Mouse (Mus musculus): ENCODE measurements around the gene Sik2.

GRCm38 (mm10) chr9:50856341-50857081 lies 152.4 kb downstream of the Sik2 start:
- TF ChIP-seq POLR2A (IDR thresholded peaks at IDR 0.05; ENCODE audit: low read depth, low read length) (peak; percentile 54), CTCF (IDR thresholded peaks at IDR 0.05; ENCODE audit: extremely low read depth, insufficient read depth, insufficient read length, insufficient replicate concordance) (no peak)

Data from spleen, adult 2 months (tissue).